13 mouse cellular contexts compared by ENCODE assay signal in genomic region chr9:92217484-92217883, GRCm38 (mm10). TPM values are rescaled to one million over a fixed set of nuclear protein-coding genes. Genes with fewer than 3 reads are reported as not detected.
DNase-seq lines count a peak whose midpoint lies in the region; ATAC-seq lines count a peak whose summit lies in the region.
"Had no signal": no experiment of that assay in that cellular context is flagged by ENCODE, and none has a peak within 500 bp of the region (broad histone marks: within the 10 kb centered on the region; RNA-seq: fewer than 3 reads in every experiment).

No protein-coding gene starts in this region.

- no peaks in the 10 kb centered on the region for H3K4me1 ChIP-seq in midbrain, embryonic 15.5 days
- no peaks in the 10 kb centered on the region for H3K4me1 ChIP-seq in midbrain, embryonic 10.5 days
- H3K4me1 ChIP-seq: liver, embryonic 15.5 days had no signal

- no peak overlapping the region for H3K4me3 ChIP-seq in midbrain, embryonic 15.5 days
- no peak overlapping the region for H3K4me3 ChIP-seq in midbrain, embryonic 10.5 days
- H3K4me3 ChIP-seq: heart, embryonic 15.5 days; liver, embryonic 15.5 days had no signal

- DNase-seq in kidney, adult 9 months, result peak; percentile 50
- DNase-seq in kidney, postnatal 4 days, result no peak
- DNase-seq in midbrain, embryonic 10.5 days (ENCODE audit: low spot score), result no peak
- no peak for DNase-seq in retina, embryonic 14.5 days (ENCODE audit: low spot score)
- DNase-seq in urinary bladder, adult 18-20 months (ENCODE audit: low spot score in 2 of 2), result no peak
- DNase-seq: kidney, postnatal 10 days; thymus, postnatal 14 days had no signal

- ATAC-seq in midbrain, embryonic 15.5 days (replicated peaks), result 0 out of 2 replicates have a peak, but pooled peaks have one; percentile 54
- peak; percentile 94 for ATAC-seq in common myeloid progenitor, adult 5-6 weeks (replicated peaks; ENCODE audit: low read depth, poor library complexity, severe bottlenecking)

- 59% methylated on average over 4 of the region's 4 CpGs for WGBS in midbrain, embryonic 15.5 days
- WGBS in midbrain, embryonic 10.5 days, result 80% methylated on average over 4 of the region's 4 CpGs

- H3K4me2 ChIP-seq in midbrain, embryonic 15.5 days, result no peak overlapping the region
- H3K4me2 ChIP-seq: heart, embryonic 15.5 days; liver, embryonic 15.5 days had no signal

- H3K27me3 ChIP-seq in midbrain, embryonic 15.5 days (replicated peaks), result no peaks in the 10 kb centered on the region
- no peaks in the 10 kb centered on the region for H3K27me3 ChIP-seq in midbrain, embryonic 10.5 days (ENCODE audit: low read depth, poor library complexity, severe bottlenecking)
- H3K27me3 ChIP-seq: heart, embryonic 15.5 days; liver, embryonic 15.5 days had no signal

- no peaks in the 10 kb centered on the region for H3K36me3 ChIP-seq in midbrain, embryonic 15.5 days (replicated peaks)
- H3K36me3 ChIP-seq in midbrain, embryonic 10.5 days, result no peaks in the 10 kb centered on the region
- H3K36me3 ChIP-seq: heart, embryonic 15.5 days; liver, embryonic 15.5 days had no signal

- no peak overlapping the region for H3K27ac ChIP-seq in midbrain, embryonic 15.5 days
- no peak overlapping the region for H3K27ac ChIP-seq in midbrain, embryonic 10.5 days (replicated peaks)
- H3K27ac ChIP-seq: heart, embryonic 15.5 days; liver, embryonic 15.5 days had no signal

- H3K9ac ChIP-seq in midbrain, embryonic 15.5 days, result no peak overlapping the region
- H3K9ac ChIP-seq: heart, embryonic 15.5 days; liver, embryonic 15.5 days had no signal

- H3K9me3 ChIP-seq in midbrain, embryonic 15.5 days, result no peaks in the 10 kb centered on the region
- H3K9me3 ChIP-seq in midbrain, embryonic 10.5 days (replicated peaks), result no peaks in the 10 kb centered on the region
- H3K9me3 ChIP-seq: heart, embryonic 15.5 days; liver, embryonic 15.5 days had no signal

RNA-seq across cellular contexts. Expression of gene Plscr5, which starts 24.7 kb away (rescaled TPM):
- polyA plus RNA-seq in midbrain, embryonic 15.5 days (2015; fragmentation: Nextera tagmentation; extraction: Ambion mirVana), result 0.33 and 0.70 TPM in 2 replicates
- not detected in 2 replicates for polyA plus RNA-seq in midbrain, embryonic 10.5 days (2016; fragmentation: Nextera tagmentation; extraction: Ambion mirVana)
- total RNA-seq in common myeloid progenitor, adult 5-6 weeks (2017), result not detected in 2 replicates
- polyA plus RNA-seq: heart, embryonic 15.5 days; liver, embryonic 15.5 days; small intestine, adult 2 months had no signal

RNA-seq across cellular contexts. Expression of gene Plscr1, which starts 32.1 kb away (rescaled TPM):
- polyA plus RNA-seq in midbrain, embryonic 15.5 days (2015; fragmentation: Nextera tagmentation; extraction: Ambion mirVana), result 8.6 and 8.9 TPM in 2 replicates
- polyA plus RNA-seq in midbrain, embryonic 10.5 days (2016; fragmentation: Nextera tagmentation; extraction: Ambion mirVana), result 29.8 and 32.9 TPM in 2 replicates
- 35.0 and 68.7 TPM in 2 replicates for total RNA-seq in common myeloid progenitor, adult 5-6 weeks (2017)

RNA-seq across cellular contexts. Expression of gene Plscr2, which starts 57.9 kb away (rescaled TPM):
- polyA plus RNA-seq in midbrain, embryonic 15.5 days (2015; fragmentation: Nextera tagmentation; extraction: Ambion mirVana), result 1.5 and 1.9 TPM in 2 replicates
- polyA plus RNA-seq in midbrain, embryonic 10.5 days (2016; fragmentation: Nextera tagmentation; extraction: Ambion mirVana), result 0.22 and 0.57 TPM in 2 replicates
- 0.78 TPM in 1 of 2 replicates, not detected in the other for total RNA-seq in common myeloid progenitor, adult 5-6 weeks (2017)
- polyA plus RNA-seq: neural tube, embryonic 14.5 days had no signal
